Mouse (Mus musculus) CD8-positive naive resting alpha-beta T cell, adult 2 months (primary cell): Measurements from ENCODE around the gene Sec14l3.
"Not testable (repeated sequence)": the region's sequence is repeated elsewhere in the genome, so short reads cannot be mapped to it uniquely, and the experiment has no call there.

Experiments
- DNase-seq, 2 experiments: peaks; one replicate each; pipeline ENCODE4 v3.0.0; 2022; ENCODE audit warnings: low read depth in 2 of 2, low spot score in 2 of 2

Gene Sec14l3

DNA sequence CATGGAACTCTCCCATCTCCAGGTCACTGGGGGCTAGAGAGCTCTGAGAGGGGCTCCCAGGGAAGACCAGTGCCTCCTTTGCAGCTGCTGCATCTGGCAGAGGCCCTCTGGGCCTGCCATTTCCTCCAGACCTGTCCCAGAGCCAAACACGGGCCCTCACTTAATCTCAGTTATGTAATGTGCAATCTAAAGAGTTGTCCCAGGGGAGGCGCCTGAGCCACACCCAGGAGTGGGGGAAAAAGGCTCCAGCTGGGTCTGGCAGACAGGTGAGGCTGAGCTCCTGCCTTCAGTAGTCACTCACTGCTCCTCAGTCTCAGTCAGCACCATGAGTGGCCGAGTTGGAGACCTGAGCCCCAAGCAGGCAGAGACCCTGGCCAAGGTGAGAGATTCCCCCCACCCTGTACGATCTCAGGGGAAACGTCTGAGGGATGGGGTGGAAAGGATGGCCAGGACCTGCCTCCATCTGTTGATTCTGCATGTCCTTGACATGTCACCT is at the start of gene Sec14l3:
Sec14l3 (plus strand) TSS at position 215 of the 496 bp plus-strand sequence.
- no peak for DNase-seq

DNA sequence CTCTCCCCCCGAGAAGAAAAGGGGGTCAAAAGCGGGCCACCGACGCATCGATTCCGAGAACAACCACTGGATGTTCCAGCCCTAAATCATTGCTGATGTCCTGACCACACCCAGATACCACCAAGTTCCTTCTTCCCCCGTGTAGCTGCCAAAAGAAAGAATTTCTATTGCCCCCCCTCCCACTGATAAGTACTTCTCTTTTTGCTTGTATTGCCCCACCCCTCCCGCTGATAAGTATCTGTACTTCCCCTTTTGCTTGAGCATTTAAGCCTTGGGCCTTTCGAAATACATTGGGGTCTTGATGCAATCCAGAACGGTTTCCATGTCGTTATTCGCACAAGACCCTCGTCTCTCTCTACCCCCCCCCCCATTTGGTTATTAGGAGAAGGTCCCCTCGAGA is 48.8 kb upstream of the Sec14l3 start:
- not testable (repeated sequence) for DNase-seq

GRCm38 (mm10) chr11:4022111-4022510 is 42.5 kb upstream of the Sec14l3 start:
- DNase-seq: not testable (repeated sequence)

DNA sequence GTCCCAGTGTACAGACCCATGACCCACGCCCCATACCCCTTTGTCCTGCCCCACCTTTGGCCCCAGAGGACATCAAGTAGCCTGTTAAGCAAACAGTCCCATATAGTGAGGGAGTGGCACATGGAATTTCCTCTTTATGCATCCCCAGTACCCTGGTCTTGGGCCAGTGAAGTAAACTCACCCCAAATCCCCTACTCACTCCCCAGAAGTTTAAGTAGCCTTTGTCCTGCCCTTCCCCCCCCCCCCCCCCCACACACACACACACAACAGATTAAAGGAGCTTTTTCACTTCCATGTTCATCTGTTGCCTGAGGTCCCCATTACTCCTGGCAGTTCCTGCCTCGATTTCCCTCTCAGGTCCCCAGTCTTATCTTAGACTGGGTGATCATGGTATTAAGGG is 41.3 kb upstream of the Sec14l3 start:
- no peak for DNase-seq

GRCm38 (mm10) chr11:4027066-4027465 is 37.6 kb upstream of the Sec14l3 start:
- no peak for DNase-seq

DNA sequence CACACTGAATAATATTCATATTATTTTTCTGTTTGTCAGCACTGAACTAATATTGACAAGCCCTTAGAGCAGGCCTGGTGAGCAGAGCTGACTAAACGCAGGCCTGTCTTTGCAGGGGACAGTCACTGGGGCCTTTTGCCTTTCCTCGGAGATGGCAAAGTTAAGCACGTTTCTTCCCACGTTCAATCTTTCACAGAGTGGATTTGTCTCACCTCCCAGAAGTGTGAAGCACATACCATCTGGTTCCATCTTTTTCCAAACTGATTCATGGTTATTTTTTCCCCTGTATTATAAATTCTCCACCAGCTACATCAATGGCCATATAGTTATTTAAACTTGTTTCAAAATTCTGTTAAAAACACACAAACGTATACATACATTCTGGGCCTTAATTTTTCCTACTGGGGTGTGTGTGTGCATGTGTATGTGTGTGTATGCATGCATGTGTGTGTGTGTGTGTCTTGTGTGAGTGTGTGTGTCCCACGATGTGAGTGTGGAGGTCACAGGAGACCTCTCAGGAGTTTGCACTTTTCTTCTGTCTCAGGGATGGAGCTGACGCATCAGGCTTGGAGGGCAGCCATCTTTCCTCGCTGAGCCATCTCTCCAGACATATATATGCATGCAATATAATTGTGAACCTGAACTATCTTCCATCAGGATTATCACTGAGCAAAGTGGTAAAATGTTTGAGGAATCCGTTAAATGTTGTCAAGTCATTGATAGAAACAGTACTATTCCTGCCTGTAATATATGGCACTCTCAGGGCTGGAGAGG is 36.9 kb upstream of the Sec14l3 start:
- DNase-seq: no peak

- DNase-seq: no peak
Measured at GRCm38 (mm10) chr11:4029343-4029742, 35.3 kb upstream of the Sec14l3 start.

GRCm38 (mm10) chr11:4031126-4031941 is 33.3 kb upstream of the Sec14l3 start, which contains the start of gene Sec14l4:
Gene Sec14l4 (plus strand): TSS chr11:4031462.
- DNase-seq: no peak

DNA sequence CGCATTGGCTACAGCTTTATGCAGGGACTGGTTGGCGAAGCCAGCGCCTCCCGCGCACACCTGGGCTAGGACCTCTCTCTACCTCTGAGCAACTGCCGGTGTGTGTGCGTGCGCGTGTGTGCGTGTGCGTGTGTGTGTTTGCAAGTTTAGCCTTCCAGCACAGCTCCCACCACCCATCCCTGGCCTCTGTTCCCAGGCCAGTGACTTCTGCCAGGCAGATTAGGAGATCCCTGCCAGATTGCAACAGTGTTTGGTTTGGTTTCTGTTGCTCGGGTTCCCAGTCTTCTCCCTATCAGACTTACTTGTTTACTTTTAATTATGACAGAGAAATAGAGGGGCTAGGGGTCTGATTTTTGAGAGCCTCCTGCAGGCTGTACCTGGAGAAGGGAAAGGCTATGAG is 32.7 kb upstream of the Sec14l3 start:
- DNase-seq: no peak

DNA sequence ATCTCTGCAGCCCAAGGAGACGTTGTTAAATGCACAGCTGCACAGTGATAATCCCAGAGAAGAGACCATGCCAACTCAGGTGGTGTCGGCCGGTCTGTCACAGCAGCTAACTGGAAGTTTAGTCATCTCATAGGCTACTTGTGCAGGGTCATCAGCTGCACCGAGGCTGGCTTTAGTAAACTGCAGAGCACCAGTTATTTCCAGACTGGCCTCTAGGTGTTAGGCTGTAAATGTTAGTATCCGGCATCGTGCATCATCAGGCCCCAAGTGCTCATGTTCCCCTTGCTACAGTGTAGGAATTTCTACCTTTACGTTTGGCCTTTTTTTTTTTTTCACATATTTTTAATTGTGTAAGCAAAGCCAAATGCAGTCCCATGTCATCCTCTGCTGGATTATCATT is 31.2 kb upstream of the Sec14l3 start:
- no peak for DNase-seq

DNA sequence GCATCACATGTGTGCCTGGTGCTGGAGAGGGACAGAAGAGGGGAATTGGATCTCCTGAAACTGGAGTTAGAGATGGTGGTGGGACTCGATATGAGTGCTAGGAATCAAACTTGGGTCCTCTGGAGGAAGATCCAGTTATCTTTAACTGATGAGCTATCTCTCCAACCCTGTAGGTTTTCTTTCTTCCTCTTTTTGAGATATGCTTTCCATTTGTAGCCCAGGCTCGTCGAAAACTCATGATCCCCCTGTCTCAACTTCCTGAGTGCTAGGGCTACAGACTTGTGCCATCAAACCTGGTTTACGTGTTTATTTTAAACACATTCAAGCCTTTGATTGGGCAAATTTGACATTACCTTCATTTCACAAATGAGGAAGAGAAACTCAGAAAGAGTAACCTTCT is 30.5 kb upstream of the Sec14l3 start:
- DNase-seq: no peak

GRCm38 (mm10) chr11:4035116-4035892 is 29.3 kb upstream of the Sec14l3 start:
- no peak for DNase-seq

DNA sequence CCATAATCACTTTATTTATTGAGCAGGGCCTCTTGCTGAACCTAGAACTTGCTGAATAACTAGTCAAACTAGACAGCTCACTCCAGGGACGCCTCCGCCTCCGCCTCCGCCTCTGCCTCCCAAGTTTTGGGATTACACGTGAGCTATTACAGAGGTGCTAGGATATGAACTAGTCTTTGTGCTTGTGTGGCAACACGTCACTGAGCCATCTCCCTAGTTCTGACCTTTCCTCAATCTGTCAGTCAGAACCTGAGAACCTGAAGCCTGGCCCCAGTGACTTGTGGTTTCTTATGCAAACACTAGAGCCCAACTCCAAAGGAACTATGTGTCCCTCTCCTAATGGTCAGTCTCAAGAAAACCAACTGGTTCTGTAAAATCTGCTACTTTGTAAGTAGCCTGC is 28.7 kb upstream of the Sec14l3 start:
- DNase-seq: no peak

GRCm38 (mm10) chr11:4036365-4037084 is 28.1 kb upstream of the Sec14l3 start:
- no peak for DNase-seq

DNA sequence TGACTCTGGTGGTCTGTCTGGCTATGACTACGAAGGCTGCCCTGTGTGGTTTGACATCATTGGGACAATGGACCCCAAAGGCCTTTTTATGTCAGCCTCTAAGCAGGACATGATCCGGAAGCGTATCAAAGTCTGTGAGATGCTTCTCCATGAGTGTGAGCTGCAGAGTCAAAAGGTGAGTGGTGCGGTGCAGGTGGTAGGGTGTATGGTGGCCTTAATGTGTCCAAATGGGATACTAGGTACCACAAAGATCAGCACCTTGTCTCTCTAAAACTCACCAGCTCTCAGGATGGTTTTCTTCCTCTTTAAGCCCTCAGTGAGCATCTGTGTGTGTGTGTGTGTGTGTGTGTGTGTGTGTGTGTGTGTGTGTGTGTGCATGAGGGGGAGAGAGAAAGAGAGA is 24.7 kb upstream of the Sec14l3 start:
- no peak for DNase-seq

- no peak for DNase-seq
Measured at GRCm38 (mm10) chr11:4041123-4041625, 23.5 kb upstream of the Sec14l3 start.

- DNase-seq: no peak
Measured at GRCm38 (mm10) chr11:4043081-4043480, 21.6 kb upstream of the Sec14l3 start.

GRCm38 (mm10) chr11:4046526-4046925 is 18.1 kb upstream of the Sec14l3 start:
- no peak for DNase-seq

- DNase-seq: no peak
Measured at GRCm38 (mm10) chr11:4047766-4048165, 16.9 kb upstream of the Sec14l3 start.

DNA sequence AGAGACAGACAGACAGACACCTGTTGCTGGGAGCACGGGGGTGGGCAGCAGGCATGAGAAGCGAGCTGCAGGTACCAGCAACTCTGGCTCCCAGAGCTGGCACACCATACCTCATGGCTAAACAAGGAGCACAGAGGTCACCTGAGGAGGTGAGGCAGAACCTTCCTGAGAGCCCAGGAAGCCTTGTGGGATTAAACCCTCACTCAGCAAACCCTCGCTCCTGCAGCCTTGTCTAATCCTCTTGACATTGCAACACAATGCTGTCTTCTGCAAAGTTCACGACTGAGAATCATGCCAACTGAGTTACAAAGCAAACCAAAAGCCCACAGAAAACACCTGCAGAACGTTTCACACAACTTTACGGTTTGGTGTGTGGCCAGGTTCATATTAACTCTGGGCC is 16.2 kb upstream of the Sec14l3 start:
- DNase-seq: no peak
